Mouse (Mus musculus) left cerebral cortex, adult 2 months (tissue): ENCODE measurements around the gene Timm8a2. TPM values are rescaled to one million over a fixed set of nuclear protein-coding genes. Genes with fewer than 3 reads are reported as not detected.

Source experiments
- DNase-seq, 2 experiments: peaks; one replicate each; pipeline ENCODE4 v3.0.0; 2021 to 2022; ENCODE audit warnings: low spot score in 2 of 2, mixed read lengths in 1 of 2; ENCODE audit errors: extremely low spot score in 1 of 2
- H3K27ac ChIP-seq: fragments of 200-600 bp; 2 replicates; pipeline ENCODE4 v1.8.1; 2022
- H3K4me3 ChIP-seq: fragments of 200-600 bp; 2 replicates; pipeline ENCODE4 v1.8.1; 2022
- CTCF ChIP-seq: fragments of 200-600 bp; IDR thresholded peaks from 2 replicates; pipeline ENCODE4 v1.8.1; 2022; ENCODE audit warnings: antibody characterized with exemption, mild to moderate bottlenecking, moderate library complexity
- intact Hi-C: fragments of 180-260 bp; cut with DNase I; formaldehyde crosslinking; loops from one replicate; pipeline ENCODE4 v1.15.1; 2025
- total RNA-seq, 2 experiments: library from RNA; stranded (reverse); gene quantifications; 2 replicates each; pipeline ENCODE4 v1.2.3; 2021

The Timm8a2 gene
- total RNA-seq, 2 experiments from 2014 or later: not detected

DNA sequence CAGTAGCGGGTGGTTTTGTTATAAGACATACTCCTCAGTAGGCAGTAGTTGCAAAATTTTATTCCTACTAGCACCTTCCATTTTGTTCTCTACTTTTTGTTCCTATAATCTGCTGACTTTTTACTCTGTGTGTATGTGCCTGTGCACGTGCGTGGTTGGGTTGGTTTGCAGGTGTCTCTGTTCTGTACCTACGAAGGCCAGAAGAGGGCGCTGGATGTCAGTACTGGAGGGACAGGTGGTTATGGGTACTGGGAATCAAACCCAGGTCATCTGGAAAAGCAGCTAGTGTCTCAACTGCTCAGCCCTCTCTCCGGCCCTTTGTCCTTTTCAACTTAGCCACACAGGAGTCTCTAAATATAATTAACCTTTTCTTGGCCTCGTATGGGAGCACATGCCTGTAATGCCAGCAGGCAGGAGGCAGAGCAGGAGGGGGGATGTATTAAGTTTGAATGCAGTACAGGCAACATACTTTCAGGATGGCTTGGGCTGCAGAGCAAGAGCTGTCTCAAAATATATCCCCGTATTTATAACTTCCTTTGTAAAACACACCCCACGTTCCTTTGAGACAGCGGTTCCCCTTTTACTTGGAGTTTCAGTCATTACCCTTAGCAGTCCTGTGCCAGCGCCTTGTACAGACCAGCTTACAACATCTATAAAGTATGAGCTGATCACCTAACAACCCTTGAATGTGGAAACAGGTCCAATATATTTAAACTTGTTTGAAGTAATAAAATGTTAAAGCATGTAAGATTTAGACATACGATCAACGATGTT lies 4.6 kb downstream of the Timm8a2 start:
- Histone ChIP-seq H3K27ac (no peak overlapping the region), H3K4me3 (no peak overlapping the region)
- intact Hi-C loops: no loop called here
- no peak for TF ChIP-seq CTCF
- DNase-seq: no peak

DNA sequence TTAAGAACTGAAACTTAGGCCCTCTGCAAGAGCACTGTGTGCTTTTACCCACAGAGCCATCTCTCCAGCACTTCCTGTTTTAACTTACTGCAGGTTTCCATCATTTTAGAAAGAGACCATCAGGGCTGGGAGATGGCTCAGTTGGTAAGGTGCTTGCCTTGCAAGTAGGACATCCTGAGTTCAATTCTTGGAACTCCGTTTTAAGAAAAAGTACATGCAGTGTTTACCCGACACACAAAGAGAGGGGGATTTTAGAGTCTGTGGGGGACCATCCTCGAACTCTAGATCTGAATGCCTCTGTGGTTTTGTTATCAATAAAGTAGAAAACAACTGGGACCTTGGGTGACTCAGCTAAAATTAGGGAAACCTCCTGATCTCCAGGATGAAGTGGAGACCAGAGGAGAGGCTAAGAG lies 6.9 kb downstream of the Timm8a2 start:
- intact Hi-C loops: no loop called here
- no peak for DNase-seq
- no peak for TF ChIP-seq CTCF
- no peak overlapping the region for H3K27ac ChIP-seq
- no peak overlapping the region for H3K4me3 ChIP-seq

DNA sequence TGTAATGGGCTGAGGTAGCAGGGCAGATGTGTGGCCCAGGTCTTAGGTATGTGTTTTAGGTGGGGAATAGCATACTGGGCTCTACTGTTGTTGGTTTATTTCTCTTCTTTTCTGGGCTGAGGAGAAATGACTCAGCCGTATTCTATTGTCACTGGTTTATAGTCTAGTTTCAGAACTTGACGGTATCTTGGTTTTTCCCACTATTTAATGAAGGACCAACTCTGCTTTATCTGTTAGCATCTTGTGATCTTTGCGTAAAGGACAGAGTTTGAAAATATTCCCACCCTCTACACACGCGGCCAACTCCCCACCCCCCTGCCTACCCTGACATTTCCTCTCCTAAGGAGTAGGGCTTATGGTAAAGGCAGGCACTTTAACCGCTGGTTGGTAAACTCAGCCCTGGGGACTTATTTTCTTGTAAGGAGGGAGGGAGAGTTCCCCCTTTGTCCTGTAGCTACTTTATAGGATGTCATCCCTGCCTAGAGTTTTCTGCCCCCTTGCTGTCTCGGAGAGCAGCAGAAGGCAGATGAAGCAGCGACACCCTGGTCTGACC lies 7.7 kb downstream of the Timm8a2 start:
- no peak overlapping the region for H3K27ac ChIP-seq
- DNase-seq: no peak
- intact Hi-C loops: no loop called here
- H3K4me3 ChIP-seq: no peak overlapping the region
- TF ChIP-seq CTCF: no peak

DNA sequence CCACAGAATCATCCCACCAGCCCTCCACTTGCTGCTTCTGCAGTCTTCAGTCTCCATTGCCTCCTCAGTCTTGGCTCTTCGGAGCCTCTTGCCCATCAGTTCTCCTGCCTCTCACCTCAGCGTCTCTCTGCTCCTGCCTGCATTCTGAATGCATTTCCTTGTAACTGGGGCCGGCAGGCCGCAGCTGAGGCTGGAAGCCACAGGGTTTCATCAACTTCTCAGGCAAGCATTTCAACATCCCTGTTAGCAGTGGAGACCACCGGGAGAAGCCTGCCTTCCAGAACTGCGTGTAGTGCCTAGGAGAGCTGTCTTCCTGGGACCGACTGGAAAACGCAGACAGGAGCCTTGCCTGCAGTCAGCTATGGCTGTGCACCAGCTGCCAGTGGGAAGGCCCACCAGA lies 13.3 kb downstream of the Timm8a2 start:
- intact Hi-C loops: no loop called here
- H3K27ac ChIP-seq: no peak overlapping the region
- no peak overlapping the region for H3K4me3 ChIP-seq
- DNase-seq: no peak
- TF ChIP-seq CTCF: no peak

DNA sequence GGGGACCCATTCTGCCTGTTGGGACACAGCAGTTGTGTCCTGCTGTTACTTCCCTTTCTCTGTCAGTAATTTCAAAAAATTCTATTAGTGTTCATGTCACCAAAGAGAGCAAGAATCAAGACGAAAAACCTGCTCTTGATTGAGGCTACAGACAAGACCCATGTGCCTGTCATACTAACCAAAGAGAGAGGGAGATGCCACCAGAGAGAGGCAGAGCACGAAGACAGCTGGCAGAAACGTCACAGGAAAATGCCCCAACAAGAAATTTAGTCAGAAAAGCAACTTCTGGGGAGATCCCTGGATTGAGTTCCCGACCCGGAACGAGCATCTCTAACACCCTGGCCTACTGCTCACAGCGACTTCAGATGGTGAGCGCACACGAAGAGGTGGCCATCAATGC lies 14.3 kb downstream of the Timm8a2 start:
- Histone ChIP-seq H3K4me3 (no peak overlapping the region), H3K27ac (no peak overlapping the region)
- DNase-seq: no peak
- no peak for TF ChIP-seq CTCF
- intact Hi-C loops: no loop called here

DNA sequence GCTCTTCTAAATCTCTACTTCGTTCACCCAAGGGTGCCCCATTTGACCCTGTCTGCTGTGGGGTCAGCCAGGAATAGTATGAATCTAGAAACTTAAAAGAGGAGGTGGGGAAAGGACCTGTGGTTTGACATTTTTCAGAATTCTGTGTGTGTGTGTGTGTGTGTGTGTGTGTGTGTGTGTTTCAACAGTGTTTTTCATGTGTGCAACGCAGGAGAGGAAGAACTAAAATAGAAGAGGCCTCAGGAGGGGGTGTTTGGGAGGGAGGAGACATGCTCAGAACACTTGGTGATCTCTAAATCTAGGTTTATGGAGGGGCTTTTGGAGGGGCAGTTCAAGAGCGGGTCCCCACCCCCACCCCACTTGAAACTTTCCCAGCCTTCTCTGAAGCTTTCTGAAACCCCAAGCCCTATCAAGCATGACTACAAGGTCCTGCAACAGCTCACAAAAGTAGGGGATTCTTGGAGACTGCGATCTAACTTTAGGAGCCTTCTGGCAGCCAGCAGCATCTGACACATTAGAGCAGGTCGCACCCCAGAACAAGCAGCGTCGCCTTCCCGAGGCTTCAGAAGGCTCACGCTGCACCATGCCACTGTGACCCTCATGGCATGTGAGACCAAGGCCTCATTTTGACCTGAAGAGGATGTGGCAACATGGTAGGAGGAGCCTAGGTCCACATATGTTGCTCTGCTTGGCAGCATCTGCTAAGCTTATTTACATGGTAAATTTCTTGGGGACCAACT lies 18.6 kb downstream of the Timm8a2 start:
- intact Hi-C loops: no loop called here
- no peak for TF ChIP-seq CTCF
- H3K4me3 ChIP-seq: no peak overlapping the region
- H3K27ac ChIP-seq: no peak overlapping the region
- no peak for DNase-seq

DNA sequence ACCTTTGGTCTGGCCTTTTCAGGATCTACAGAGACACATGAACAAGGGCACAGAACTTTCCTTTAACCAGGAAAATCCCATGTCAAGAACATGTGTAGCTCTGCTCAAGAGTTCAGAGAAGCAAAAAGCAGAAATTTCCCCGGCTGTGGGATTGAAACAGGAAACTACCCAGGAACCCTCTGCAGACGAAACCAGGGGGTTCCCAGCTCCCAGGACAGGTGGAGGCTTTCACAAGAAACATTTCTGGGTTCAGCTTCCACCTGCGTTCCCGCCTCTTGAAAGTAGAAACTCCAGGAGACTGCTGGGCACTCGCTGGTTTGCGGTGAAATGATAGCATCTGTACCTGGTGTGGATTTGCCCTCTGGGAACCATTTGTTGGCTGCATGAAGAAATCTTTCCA lies 22.4 kb downstream of the Timm8a2 start:
- no peak for TF ChIP-seq CTCF
- Histone ChIP-seq H3K27ac (no peak overlapping the region), H3K4me3 (no peak overlapping the region)
- intact Hi-C loops: no loop called here
- no peak for DNase-seq

DNA sequence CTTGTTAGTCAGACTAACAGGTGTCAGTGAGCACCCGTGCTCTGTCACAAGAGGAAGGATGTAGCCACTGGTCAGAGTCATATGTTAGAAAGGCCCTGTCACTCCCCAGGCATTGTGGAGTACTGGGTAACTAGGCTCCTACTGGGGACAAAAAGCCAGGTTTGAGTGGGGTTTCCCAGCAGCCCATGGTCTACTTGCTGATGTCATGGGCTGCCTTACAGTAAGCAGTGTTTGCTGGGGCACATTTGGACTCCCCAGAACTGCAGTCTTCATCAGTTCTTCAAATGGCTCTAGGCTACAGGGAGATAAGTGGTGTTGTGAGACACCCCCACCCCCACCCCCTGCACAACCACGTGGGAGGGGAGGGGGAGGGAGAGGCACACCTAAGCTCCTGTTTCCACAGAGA lies 23.5 kb downstream of the Timm8a2 start:
- Histone ChIP-seq H3K27ac (no peak overlapping the region), H3K4me3 (no peak overlapping the region)
- no peak for TF ChIP-seq CTCF
- no peak for DNase-seq
- intact Hi-C loops: no loop called here

DNA sequence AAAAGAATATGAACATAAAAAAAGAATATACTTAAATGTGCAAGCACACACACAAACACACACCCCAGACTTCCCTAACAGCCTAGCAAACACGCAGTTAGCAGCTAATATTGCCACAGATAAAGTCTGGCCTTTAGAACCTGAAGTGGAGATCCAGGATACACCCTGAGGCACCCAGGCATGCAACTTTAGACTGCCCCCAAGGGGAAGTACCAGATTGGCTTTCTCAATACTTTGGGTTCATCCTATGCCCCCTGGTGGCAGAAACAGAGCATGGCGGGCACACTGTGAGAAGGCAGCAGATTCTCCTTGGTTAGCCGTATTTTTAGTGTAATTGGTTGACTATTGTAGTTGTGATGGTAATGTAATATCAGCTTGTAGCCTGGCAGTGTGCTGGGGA lies 26.2 kb downstream of the Timm8a2 start:
- peak; percentile 69 to 83 for DNase-seq
- intact Hi-C loops: loop anchor here (1.0 to 5.0 kb wide), 3 partner anchors 52 to 195 kb away; no protein-coding TSS in a partner anchor
- no peak overlapping the region for H3K27ac ChIP-seq
- no peak overlapping the region for H3K4me3 ChIP-seq
- TF ChIP-seq CTCF: peak; percentile 97

DNA sequence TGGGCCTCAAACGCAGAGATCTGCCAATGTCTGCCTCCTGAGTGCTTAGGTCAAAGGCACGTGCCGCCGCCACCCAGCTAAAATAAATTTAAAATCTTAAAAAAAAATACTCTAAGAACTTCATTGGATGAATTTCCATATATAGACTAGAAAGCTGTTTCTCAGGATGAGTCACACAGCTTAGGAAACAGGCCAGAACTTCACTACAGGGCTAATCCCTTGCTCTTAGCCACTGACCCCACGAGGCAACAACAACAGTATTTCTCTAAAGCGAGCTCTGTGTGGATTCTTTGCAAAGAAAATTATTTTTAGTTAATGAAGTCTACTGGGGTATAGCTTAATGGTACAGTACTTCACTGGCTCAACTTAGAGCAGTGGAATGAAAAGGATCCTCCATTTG lies 26.9 kb downstream of the Timm8a2 start:
- intact Hi-C loops: loop anchor here (5.0 kb wide), 1 partner anchor 51 kb away; no protein-coding TSS in a partner anchor
- DNase-seq: no peak
- Histone ChIP-seq H3K27ac (no peak overlapping the region), H3K4me3 (no peak overlapping the region)
- no peak for TF ChIP-seq CTCF

DNA sequence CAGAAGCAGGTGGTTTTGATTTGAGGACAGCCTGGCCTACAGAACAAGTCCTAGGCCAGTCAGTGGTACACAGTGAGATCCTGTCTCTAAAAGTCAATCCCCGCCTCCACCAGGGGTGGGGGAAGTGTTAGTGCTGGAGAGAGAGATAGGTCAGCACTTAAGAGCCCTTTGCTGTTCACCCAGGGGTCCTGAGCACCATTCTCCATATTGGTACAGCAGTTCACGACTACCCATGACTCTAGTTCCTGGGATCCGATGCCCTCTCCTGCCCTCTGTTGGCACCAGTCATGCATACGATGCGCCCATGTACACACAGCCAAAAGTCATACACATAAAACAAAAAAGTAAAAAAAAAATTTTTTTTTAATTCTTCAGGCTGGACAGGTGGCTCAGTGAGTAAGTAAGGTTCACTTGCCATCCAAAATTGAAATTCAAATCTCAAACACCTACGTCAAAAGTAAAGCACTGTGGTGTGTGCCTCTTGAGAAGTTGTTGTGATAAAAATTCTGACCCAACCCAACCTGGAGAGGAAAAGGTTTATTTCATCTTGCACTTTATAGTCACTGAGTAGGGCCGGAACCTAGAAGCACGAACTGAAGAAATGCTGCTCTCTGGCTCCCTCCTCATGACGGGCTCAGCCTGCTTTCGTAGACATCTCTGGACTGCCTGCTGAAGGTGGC lies 28.1 kb downstream of the Timm8a2 start:
- TF ChIP-seq CTCF: no peak
- intact Hi-C loops: loop anchor here (5.0 kb wide), 1 partner anchor 50 kb away; no protein-coding TSS in a partner anchor
- H3K27ac ChIP-seq: no peak overlapping the region

DNA sequence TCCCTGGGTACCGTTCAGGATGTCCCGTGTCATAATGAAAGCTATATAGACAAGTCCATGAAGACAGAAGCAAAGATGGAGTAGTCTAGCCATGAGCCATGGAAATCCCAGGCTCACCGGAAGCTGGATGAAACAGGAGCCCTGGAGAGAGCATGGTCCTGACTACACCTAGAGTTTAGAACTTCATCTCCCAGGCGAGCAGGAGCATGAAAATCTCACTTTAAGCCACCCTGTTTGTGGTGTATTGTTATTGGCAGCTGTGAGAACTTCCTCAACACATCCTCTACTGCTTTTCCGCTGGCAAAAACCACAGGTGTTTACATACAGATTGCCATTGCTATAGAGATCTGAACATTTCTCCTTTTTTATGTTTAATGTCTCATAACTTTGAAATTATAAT lies 29.1 kb downstream of the Timm8a2 start:
- intact Hi-C loops: loop anchor here (5.0 kb wide), 1 partner anchor 49 kb away; no protein-coding TSS in a partner anchor
- no peak for TF ChIP-seq CTCF

More for the DNA sequence above, 28.1 kb downstream of the Timm8a2 start:
- H3K4me3 ChIP-seq: no peak overlapping the region
- no peak for DNase-seq

More for the DNA sequence above, 29.1 kb downstream of the Timm8a2 start:
- Histone ChIP-seq H3K27ac (no peak overlapping the region), H3K4me3 (no peak overlapping the region)
- DNase-seq: no peak
